Mouse (Mus musculus): ENCODE results near the gene Lactbl1. TPM values are rescaled to one million over a fixed set of nuclear protein-coding genes. Genes with fewer than 3 reads are reported as not detected.

The Lactbl1 gene
- polyA plus RNA-seq, 1 experiment from 2014 or later: not detected

GRCm38 (mm10) chr4:136636511-136636910 is 14.1 kb downstream of the Lactbl1 start:
- no peak overlapping the region for H3K4me2 ChIP-seq
- no peak for TF ChIP-seq CTCF (IDR thresholded peaks at IDR 0.05; ENCODE audit: low read depth)
- no peaks in the 10 kb centered on the region for H3K36me3 ChIP-seq (ENCODE audit: insufficient read depth)
- H3K4me3 ChIP-seq (ENCODE audit: low read depth, low read length): no peak overlapping the region; the same call in 1 of the 2 replicates
- ATAC-seq (ENCODE audit: insufficient read depth): no peak
- DNase-seq: no peak
- no peak overlapping the region for H3K9ac ChIP-seq
- H3K27ac ChIP-seq (ENCODE audit: low read depth): no peak overlapping the region
- no peaks in the 10 kb centered on the region; the same call in 1 of the 2 replicates for H3K4me1 ChIP-seq (ENCODE audit: insufficient read depth)
- WGBS: 57% methylated on average over 5 of the region's 5 CpGs
- no peaks in the 10 kb centered on the region for H3K9me3 ChIP-seq (ENCODE audit: low read depth, low read length)
- peaks cover 22% of the 10 kb centered on the region for H3K27me3 ChIP-seq (ENCODE audit: insufficient read depth, low read length)

GRCm38 (mm10) chr4:136636983-136637562 is 14.7 kb downstream of the Lactbl1 start:
- peak; percentile 35; the same call in 1 of the 2 replicates for ATAC-seq (ENCODE audit: insufficient read depth)
- H3K4me1 ChIP-seq (ENCODE audit: insufficient read depth): no peaks in the 10 kb centered on the region; the same call in 1 of the 2 replicates
- DNase-seq: no peak
- 13% methylated on average over 37 of the region's 37 CpGs for WGBS
- no peaks in the 10 kb centered on the region for H3K9me3 ChIP-seq (ENCODE audit: low read depth, low read length)
- peak overlapping the region; percentile 89 for H3K4me2 ChIP-seq
- H3K36me3 ChIP-seq (ENCODE audit: insufficient read depth): no peaks in the 10 kb centered on the region
- H3K4me3 ChIP-seq (ENCODE audit: low read depth, low read length): peak overlapping the region; percentile 49
- TF ChIP-seq CTCF (IDR thresholded peaks at IDR 0.05; ENCODE audit: low read depth): no peak
- H3K9ac ChIP-seq: peak overlapping the region; percentile 48
- H3K27ac ChIP-seq (ENCODE audit: low read depth): no peak overlapping the region
- peaks cover 22% of the 10 kb centered on the region for H3K27me3 ChIP-seq (ENCODE audit: insufficient read depth, low read length)

DNA sequence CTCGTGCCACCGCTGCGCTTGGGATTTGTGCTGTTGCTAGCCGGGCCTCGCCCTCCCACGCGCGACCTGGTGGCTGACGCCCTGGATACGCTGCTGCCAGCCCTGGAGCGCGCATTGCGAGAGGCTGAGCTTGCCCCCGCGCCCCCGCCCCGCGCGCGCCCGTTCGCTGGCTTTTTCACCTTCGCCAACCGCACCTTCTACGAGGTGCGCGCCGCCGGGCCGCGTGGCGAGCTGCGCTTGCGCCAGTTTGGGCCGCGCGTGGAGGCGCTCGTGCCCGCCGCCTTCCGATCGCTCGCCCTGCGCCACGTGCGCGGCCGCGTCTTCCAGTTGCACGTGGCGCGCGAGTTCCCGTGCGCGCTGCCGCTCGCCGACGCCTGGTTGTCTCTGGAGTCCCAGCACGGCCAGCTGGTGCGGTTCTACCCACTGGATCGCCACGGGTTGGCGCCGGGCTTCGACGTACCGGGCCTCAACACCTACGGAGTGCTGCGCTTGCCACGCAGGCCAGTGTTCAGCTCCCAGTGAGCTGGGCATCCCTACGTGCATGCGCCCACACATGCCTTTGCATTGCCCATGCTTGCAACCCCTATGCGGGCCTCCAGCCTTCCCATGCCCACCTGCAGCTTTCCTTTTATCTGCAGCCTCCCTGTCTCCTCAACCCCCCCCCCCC is 15.3 kb downstream of the Lactbl1 start:
- Histone ChIP-seq H3K4me1 (ENCODE audit: insufficient read depth) (no peaks in the 10 kb centered on the region; the same call in 1 of the 2 replicates), H3K9ac (peak overlapping the region; percentile 48), H3K4me2 (peak overlapping the region; percentile 89), H3K27ac (ENCODE audit: low read depth) (no peak overlapping the region), H3K9me3 (ENCODE audit: low read depth, low read length) (no peaks in the 10 kb centered on the region), H3K27me3 (ENCODE audit: insufficient read depth, low read length) (peaks cover 22% of the 10 kb centered on the region), H3K36me3 (ENCODE audit: insufficient read depth) (no peaks in the 10 kb centered on the region), H3K4me3 (ENCODE audit: low read depth, low read length) (peak overlapping the region; percentile 49)
- ATAC-seq (ENCODE audit: insufficient read depth) (peak; percentile 49; the same call in 1 of the 2 replicates), DNase-seq (peak; percentile 73)
- WGBS: 2% methylated on average over 76 of the region's 76 CpGs
- no peak for TF ChIP-seq CTCF (IDR thresholded peaks at IDR 0.05; ENCODE audit: low read depth)

DNA sequence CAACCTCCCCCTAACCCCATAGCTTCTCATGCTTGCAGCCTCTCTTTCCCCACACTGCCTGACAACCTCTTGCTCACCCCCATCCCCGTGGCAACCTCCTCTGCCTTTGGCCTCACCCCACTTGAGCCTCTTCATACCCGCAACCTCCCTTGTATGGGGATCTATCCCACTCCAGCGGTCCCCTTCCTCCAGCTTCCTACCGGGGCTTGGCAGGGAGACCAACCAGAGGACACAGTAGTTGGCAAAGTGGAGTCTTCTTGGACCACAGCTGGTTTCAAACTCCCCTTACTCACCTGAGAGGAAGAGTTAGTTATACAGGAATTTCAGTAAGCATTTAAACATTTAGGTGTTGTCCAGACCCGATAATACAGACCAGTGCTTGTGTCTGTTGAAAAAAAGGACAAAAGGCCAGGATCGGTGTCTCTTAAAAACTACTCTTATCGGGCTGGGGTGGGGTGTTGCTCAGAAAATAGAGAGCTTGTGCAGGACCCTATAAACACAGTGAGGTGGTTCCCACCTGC is 15.9 kb downstream of the Lactbl1 start:
- Histone ChIP-seq H3K36me3 (ENCODE audit: insufficient read depth) (no peaks in the 10 kb centered on the region), H3K27ac (ENCODE audit: low read depth) (no peak overlapping the region), H3K27me3 (ENCODE audit: insufficient read depth, low read length) (peaks cover 22% of the 10 kb centered on the region), H3K9me3 (ENCODE audit: low read depth, low read length) (no peaks in the 10 kb centered on the region), H3K9ac (no peak overlapping the region), H3K4me2 (peak overlapping the region; percentile 89), H3K4me3 (ENCODE audit: low read depth, low read length) (peak overlapping the region; percentile 49; the same call in 1 of the 2 replicates), H3K4me1 (ENCODE audit: insufficient read depth) (no peaks in the 10 kb centered on the region; the same call in 1 of the 2 replicates)
- ATAC-seq (ENCODE audit: insufficient read depth): no peak
- no peak for DNase-seq
- no peak for TF ChIP-seq CTCF (IDR thresholded peaks at IDR 0.05; ENCODE audit: low read depth)
- WGBS: 35% methylated on average over 7 of the region's 7 CpGs

- no peak overlapping the region for H3K4me3 ChIP-seq (ENCODE audit: low read depth, low read length)
- peak overlapping the region; percentile 46 for H3K4me2 ChIP-seq
- DNase-seq (peak; percentile 58), ATAC-seq (ENCODE audit: insufficient read depth) (0 out of 2 replicates have a peak, but pooled peaks have one; percentile 12)
- no peak overlapping the region for H3K9ac ChIP-seq
- H3K27me3 ChIP-seq (ENCODE audit: insufficient read depth, low read length): peaks cover 22% of the 10 kb centered on the region
- TF ChIP-seq CTCF (IDR thresholded peaks at IDR 0.05; ENCODE audit: low read depth): no peak
- WGBS: 8% methylated on average over 10 of the region's 10 CpGs
- no peaks in the 10 kb centered on the region for H3K9me3 ChIP-seq (ENCODE audit: low read depth, low read length)
- no peaks in the 10 kb centered on the region; the same call in 1 of the 2 replicates for H3K4me1 ChIP-seq (ENCODE audit: insufficient read depth)
- no peak overlapping the region for H3K27ac ChIP-seq (ENCODE audit: low read depth)
- no peaks in the 10 kb centered on the region for H3K36me3 ChIP-seq (ENCODE audit: insufficient read depth)
These were observed 16.5 kb downstream of the Lactbl1 start for GRCm38 (mm10) chr4:136638890-136639289.

DNA sequence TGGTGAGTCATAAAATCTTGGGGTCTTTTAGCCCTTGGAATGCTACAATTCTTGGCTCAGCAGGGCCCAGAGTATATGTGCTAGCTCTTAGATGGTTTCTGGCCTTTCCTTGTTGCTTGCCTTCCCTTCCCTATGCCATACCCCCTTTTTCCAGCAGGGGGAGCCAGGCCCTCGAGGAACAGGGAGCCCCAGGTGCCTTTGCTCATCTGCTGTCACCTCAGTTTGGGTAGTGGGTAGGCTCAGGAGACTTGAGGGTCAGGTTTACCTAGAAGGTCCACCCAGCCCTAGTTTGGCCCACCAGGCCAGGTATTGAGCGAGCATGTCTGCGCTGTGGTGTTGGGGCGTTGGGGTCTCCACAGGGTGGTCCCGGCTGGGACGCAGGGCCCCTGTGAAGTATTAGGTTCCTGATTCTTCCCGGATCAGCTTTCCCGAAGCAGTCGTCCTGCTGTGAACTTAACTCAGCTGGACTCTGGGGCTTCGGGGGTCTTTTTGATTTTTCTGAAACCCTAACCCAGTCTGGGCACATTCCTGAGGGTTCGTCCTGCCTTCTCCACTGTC is 26.6 kb downstream of the Lactbl1 start:
- no peaks in the 10 kb centered on the region for H3K36me3 ChIP-seq (ENCODE audit: insufficient read depth)
- peak; percentile 98 for TF ChIP-seq CTCF (IDR thresholded peaks at IDR 0.05; ENCODE audit: low read depth)
- DNase-seq (peak; percentile 85), ATAC-seq (ENCODE audit: insufficient read depth) (peak; percentile 45; the same call in 1 of the 2 replicates)
- H3K27me3 ChIP-seq (ENCODE audit: insufficient read depth, low read length): no peaks in the 10 kb centered on the region
- peak overlapping the region; percentile 42 for H3K4me2 ChIP-seq
- 8% methylated on average over 11 of the region's 11 CpGs for WGBS
- H3K9ac ChIP-seq: no peak overlapping the region
- no peaks in the 10 kb centered on the region for H3K9me3 ChIP-seq (ENCODE audit: low read depth, low read length)
- H3K4me1 ChIP-seq (ENCODE audit: insufficient read depth): peaks cover 5% of the 10 kb centered on the region; the same call in 1 of the 2 replicates
- H3K27ac ChIP-seq (ENCODE audit: low read depth): no peak overlapping the region; the same call in 1 of the 2 replicates
- no peak overlapping the region for H3K4me3 ChIP-seq (ENCODE audit: low read depth, low read length)

Measured in lung, embryonic 14.5 days (tissue).